Mouse (Mus musculus) lung, postnatal 14 days (tissue): ENCODE results near the gene Opcml.

Source experiments
- DNase-seq: peaks from one replicate; pipeline ENCODE4 v3.0.0; 2021

The Opcml gene

DNA sequence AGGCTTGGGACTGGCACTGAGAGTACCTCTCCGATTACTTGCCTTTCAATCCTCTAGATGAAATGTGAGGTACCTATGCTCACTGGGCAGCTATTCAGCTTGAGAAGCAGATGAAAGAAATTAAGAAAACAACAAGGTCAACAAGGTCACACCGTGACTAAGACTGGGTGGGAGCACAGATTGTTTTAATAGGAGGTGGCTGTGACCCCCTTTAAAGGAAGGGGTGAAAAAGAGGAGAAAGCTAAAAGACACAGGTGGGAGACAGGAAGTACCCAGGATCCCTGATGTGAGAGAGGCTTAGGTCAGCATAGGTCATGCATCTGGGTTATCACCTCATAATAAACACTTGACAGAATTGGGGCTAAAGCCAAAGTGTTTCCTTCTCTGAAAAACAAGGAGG, 1009.5 kb downstream of the Opcml start:
- no peak for DNase-seq

DNA sequence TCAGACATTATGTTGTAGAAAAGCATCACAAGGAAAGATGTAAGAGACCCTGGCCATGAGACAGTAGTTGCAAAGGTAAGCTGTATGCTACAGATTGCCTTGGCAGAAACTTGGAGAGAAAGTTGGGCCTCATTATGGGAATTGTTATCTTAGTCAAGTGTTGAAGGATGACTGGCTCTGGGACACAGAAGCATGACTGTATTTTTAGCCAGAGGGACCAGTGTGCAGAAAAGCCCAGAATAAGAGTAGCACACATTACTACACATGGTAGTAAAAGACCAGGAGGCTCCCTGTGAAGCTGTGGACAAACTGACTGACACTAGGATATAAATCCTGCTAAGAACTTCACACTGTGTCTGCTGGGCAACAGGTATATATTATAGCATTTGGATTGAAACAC, 1016.1 kb downstream of the Opcml start:
- DNase-seq: no peak

GRCm38 (mm10) chr9:28822060-28822459, 1031.5 kb downstream of the Opcml start:
- DNase-seq: no peak

GRCm38 (mm10) chr9:28822466-28822865, 1031.9 kb downstream of the Opcml start:
- DNase-seq: no peak

DNA sequence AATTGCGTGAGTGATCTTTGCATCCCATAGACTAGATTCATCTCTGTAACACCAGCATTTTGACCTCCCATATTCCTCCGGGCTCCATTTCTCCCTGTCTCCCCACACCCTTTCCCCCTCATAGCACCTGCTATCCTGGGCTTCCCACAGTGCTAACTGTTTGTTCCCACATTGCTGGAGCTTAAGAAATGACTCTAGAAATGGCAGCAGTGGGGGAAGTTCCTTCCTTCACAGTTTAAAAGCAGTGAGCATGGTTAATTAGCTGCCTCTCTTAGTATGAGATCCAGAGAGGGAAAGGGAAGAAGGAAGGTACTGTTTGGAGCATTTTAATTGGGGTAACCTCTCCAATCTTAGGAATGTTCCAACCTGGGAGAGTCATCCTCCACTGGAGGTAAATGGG, 1035.2 kb downstream of the Opcml start:
- no peak for DNase-seq

DNA sequence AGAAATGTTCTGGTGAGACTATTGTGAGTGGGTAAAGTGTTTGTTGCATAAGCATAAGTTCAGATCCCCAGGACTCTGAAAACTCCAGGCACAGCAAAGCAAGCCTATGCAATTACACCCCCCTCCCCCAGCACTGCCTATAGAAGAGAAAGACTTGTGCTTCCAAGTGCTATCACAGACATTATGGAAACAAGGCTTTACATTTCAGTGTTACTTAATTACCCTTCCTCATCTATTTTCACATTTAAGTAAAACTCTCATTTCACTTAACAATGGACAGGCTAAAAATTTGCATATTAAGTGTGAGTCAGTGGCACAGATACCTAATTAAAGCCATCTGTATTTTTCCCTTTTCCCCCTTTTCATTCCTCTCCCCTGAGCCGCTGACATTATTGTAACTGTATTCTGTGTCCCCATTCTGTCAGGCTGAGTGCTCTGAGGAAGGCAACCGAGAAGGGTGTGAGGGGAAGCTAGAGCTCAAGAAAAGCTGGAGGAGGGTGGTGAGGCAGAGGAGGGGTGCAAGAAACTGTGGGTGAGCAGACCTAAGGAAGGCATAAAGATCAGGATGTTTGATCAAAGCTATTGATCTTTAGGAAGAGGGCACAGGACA, 1055.5 kb downstream of the Opcml start:
- no peak for DNase-seq

GRCm38 (mm10) chr9:28855826-28856225, 1065.3 kb downstream of the Opcml start:
- no peak for DNase-seq

GRCm38 (mm10) chr9:28861983-28862382, 1071.4 kb downstream of the Opcml start:
- DNase-seq: no peak

GRCm38 (mm10) chr9:28867256-28867655, 1076.7 kb downstream of the Opcml start:
- no peak for DNase-seq

- no peak for DNase-seq
These were observed 1079.9 kb downstream of the Opcml start for GRCm38 (mm10) chr9:28870478-28870877.

- DNase-seq: no peak
These were observed 1092.0 kb downstream of the Opcml start for GRCm38 (mm10) chr9:28882566-28882965.

DNA sequence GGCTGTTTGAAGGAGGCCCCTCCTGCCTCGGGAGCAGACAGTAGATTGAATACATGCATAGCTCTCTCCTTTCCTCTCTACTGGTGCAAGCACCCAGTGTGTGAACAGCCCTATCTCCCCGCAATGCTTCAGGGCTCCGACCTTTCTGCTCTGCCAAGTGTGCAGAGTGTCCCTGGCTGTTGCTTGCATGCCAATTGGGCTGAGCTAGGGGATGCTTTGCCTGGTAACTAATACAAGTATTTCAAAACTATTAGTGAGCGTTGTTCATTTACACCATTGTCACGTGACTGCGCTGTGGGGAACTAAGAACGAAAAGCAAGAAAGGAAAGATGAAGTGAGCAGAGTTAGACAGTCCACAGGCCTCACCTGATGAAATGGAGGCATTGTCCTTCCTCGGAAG, 1101.0 kb downstream of the Opcml start:
- DNase-seq: no peak

DNA sequence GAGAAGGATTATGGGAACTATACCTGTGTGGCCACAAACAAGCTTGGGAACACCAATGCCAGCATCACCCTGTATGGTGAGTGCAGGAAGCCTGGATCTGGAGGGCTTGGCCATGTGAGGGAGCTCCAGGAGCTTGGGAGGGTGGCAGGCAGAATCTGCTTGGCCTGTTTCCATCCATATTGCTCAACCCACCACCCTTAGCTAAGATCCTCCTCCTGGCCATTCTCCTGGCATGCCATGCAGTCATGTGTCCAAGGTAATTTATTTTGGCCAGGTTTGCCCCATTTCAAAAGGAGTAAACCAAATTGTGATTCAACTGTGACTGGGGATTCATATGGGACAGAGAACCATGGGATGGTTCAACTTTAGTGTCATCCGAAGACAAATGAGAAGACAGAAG, 1112.7 kb downstream of the Opcml start:
- no peak for DNase-seq

- no peak for DNase-seq
These were observed 1119.2 kb downstream of the Opcml start for GRCm38 (mm10) chr9:28909738-28910137.

DNA sequence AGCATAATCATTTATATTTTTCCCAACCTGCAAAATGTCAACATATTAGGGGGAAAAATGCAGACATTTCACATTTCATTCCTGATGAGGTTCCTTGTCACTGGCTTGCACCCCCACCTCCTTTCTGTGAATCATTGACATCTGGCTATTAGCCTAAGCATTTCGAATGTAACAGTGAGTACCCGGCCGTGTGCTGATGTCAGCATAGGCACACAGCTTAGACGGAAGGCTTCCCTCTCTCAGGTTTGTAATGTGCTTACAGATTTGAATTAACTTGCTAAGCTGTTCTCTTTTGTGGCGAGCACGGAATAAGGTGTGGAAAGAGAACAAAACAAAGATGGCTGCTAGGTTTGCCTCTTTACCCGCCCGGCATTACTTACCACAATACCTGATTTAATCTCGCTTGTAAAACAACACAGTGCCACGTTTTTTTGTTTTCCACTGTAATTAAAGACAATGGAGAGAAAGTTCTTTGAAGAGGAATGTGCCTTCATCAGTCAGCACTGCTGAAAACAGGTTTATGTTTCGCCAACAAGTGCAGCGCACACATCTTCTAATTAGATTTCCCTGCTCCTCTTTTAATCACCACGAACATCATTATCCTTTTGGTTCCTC, 1121.1 kb downstream of the Opcml start:
- DNase-seq: no peak

- DNase-seq: no peak
These were observed 1141.5 kb downstream of the Opcml start for GRCm38 (mm10) chr9:28932069-28932468.

GRCm38 (mm10) chr9:28937163-28937562, 1146.6 kb downstream of the Opcml start:
- DNase-seq: no peak

GRCm38 (mm10) chr9:28937980-28938379, 1147.4 kb downstream of the Opcml start:
- no peak for DNase-seq

- DNase-seq: no peak
These were observed 1150.3 kb downstream of the Opcml start for GRCm38 (mm10) chr9:28940901-28941300.

- DNase-seq: no peak
These were observed 1178.9 kb downstream of the Opcml start for GRCm38 (mm10) chr9:28969455-28969854.
